Mouse (Mus musculus): ENCODE results near the gene Spag9.

GRCm38 (mm10) chr11:94135581-94136001, 139.7 kb downstream of the Spag9 start:
- TF ChIP-seq CTCF (IDR thresholded peaks at IDR 0.05) (no peak), EP300 (IDR thresholded peaks at IDR 0.05) (no peak)
